Mouse (Mus musculus) heart, adult 2 months (tissue): ENCODE measurements around the gene Crot. TPM values are rescaled to one million over a fixed set of nuclear protein-coding genes. Genes with fewer than 3 reads are reported as not detected.

Experiments used
- DNase-seq, 2 experiments: peaks; one replicate each; pipeline ENCODE4 v3.0.0; 2021
- H3K27ac ChIP-seq: fragments of 200-600 bp; 2 replicates; pipeline ENCODE4 v1.8.1; 2022
- H3K27me3 ChIP-seq: fragments of 200-500 bp; 2 replicates; pipeline ENCODE4 v1.6.1; 2012; ENCODE audit warnings: mild to moderate bottlenecking, low read length, inconsistent platforms, mixed read lengths; ENCODE audit not compliant: control insufficient read depth, insufficient read depth
- H3K36me3 ChIP-seq: fragments of 200-500 bp; 2 replicates; pipeline ENCODE4 v1.6.1; 2012; ENCODE audit warnings: low read length, inconsistent platforms; ENCODE audit not compliant: control insufficient read depth, insufficient read depth
- H3K4me1 ChIP-seq: fragments of 200-500 bp; 2 replicates; pipeline ENCODE4 v1.6.1; 2011; ENCODE audit warnings: low read length; ENCODE audit not compliant: control insufficient read depth, insufficient read depth
- H3K4me3 ChIP-seq: fragments of 200-600 bp; 2 replicates; pipeline ENCODE4 v1.8.1; 2022
- H3K79me2 ChIP-seq: fragments of 200-500 bp; replicated peaks from 2 replicates; pipeline ENCODE4 v1.6.1; 2012; ENCODE audit warnings: mild to moderate bottlenecking, inconsistent platforms, low read length, moderate library complexity, mixed read lengths; ENCODE audit not compliant: control insufficient read depth, insufficient read depth
- H3K9ac ChIP-seq: fragments of 200-500 bp; 2 replicates; pipeline ENCODE4 v1.6.1; 2012; ENCODE audit warnings: low read depth, mild to moderate bottlenecking, control low read depth, inconsistent platforms, low read length, mixed read lengths
- CTCF ChIP-seq: fragments of 200-600 bp; IDR thresholded peaks from 2 replicates; pipeline ENCODE4 v1.8.1; 2022; ENCODE audit warnings: antibody characterized with exemption, mild to moderate bottlenecking, moderate library complexity
- EP300 ChIP-seq: fragments of 200-500 bp; IDR thresholded peaks from 2 replicates; pipeline ENCODE4 v1.6.1; 2011; ENCODE audit warnings: low read depth, low read length, control low read depth; ENCODE audit not compliant: insufficient read depth
- POLR2A ChIP-seq: fragments of 200-500 bp; IDR thresholded peaks from 2 replicates; pipeline ENCODE4 v1.6.1; 2011; ENCODE audit warnings: mild to moderate bottlenecking, low read depth, low read length, control low read depth; ENCODE audit not compliant: insufficient read depth
- WGBS: fragments of 180-500 bp; shearing (Covaris S2); methylation state at CpG from one replicate; pipeline ENCODE4 v1.1.7; 2018; 5-methylcytosine and 5-hydroxymethylcytosine counted together
- intact Hi-C: fragments of 180-260 bp; cut with DNase I; formaldehyde crosslinking; loops from one replicate; pipeline ENCODE4 v1.15.1; 2025
- polyA plus RNA-seq: library from polyadenylated mRNA; depleted of rRNA; stranded (reverse); fragments of >200 nt; gene quantifications from 2 replicates; pipeline ENCODE4 v1.2.3, GENCODE M21; 2012
- total RNA-seq, 2 experiments: library from RNA; stranded (reverse); gene quantifications; 2 replicates each; pipeline ENCODE4 v1.2.3; 2021

The Crot gene
- total and polyA plus RNA-seq, 3 experiments, result 8.6 to 21.6 (median 18.8) TPM

GRCm38 (mm10) chr5:8985470-8985869, 11.7 kb downstream of the Crot start:
- Histone ChIP-seq H3K27me3 (no peaks in the 10 kb centered on the region), H3K4me1 (no peaks in the 10 kb centered on the region), H3K9ac (no peak overlapping the region), H3K4me3 (no peak overlapping the region), H3K79me2 (no peaks in the 10 kb centered on the region), H3K27ac (no peak overlapping the region), H3K36me3 (peaks cover 2% of the 10 kb centered on the region; the same call in 1 of the 2 replicates)
- no peak for DNase-seq
- intact Hi-C loops, result no loop called here
- TF ChIP-seq EP300, result no peak
- WGBS, result 88% methylated on average over 3 of the region's 3 CpGs

- DNase-seq, result no peak
- no peaks in the 10 kb centered on the region for H3K4me1 ChIP-seq
- no peak overlapping the region for H3K4me3 ChIP-seq
- no peak overlapping the region for H3K27ac ChIP-seq
- intact Hi-C loops, result no loop called here
- H3K79me2 ChIP-seq, result no peaks in the 10 kb centered on the region
- peaks cover 3% of the 10 kb centered on the region; the same call in 1 of the 2 replicates for H3K36me3 ChIP-seq
- TF ChIP-seq EP300, result no peak
- no peak for TF ChIP-seq POLR2A
- TF ChIP-seq CTCF, result no peak
- no peaks in the 10 kb centered on the region for H3K27me3 ChIP-seq
- no peak overlapping the region for H3K9ac ChIP-seq
Observed at GRCm38 (mm10) chr5:8974721-8975120, 22.4 kb downstream of the Crot start.

GRCm38 (mm10) chr5:8972355-8972754, 24.8 kb downstream of the Crot start:
- Histone ChIP-seq H3K4me1 (no peaks in the 10 kb centered on the region), H3K9ac (no peak overlapping the region), H3K27ac (no peak overlapping the region), H3K4me3 (no peak overlapping the region), H3K36me3 (peaks cover 12% of the 10 kb centered on the region), H3K79me2 (no peaks in the 10 kb centered on the region), H3K27me3 (no peaks in the 10 kb centered on the region)
- TF ChIP-seq CTCF, result no peak
- no peak for TF ChIP-seq POLR2A
- TF ChIP-seq EP300, result no peak
- no peak for DNase-seq
- intact Hi-C loops, result no loop called here
- 96% methylated on average over 7 of the region's 7 CpGs for WGBS

- 77% methylated on average over 2 of the region's 2 CpGs for WGBS
- no peak overlapping the region for H3K9ac ChIP-seq
- H3K36me3 ChIP-seq, result peaks cover 12% of the 10 kb centered on the region
- TF ChIP-seq EP300 (no peak), CTCF (no peak), POLR2A (no peak)
- no peaks in the 10 kb centered on the region for H3K4me1 ChIP-seq
- intact Hi-C loops, result no loop called here
- H3K27me3 ChIP-seq, result no peaks in the 10 kb centered on the region
- H3K79me2 ChIP-seq, result no peaks in the 10 kb centered on the region
- no peak overlapping the region for H3K4me3 ChIP-seq
- no peak overlapping the region for H3K27ac ChIP-seq
- DNase-seq, result no peak
Observed at GRCm38 (mm10) chr5:8970694-8971093, 26.4 kb downstream of the Crot start.

- TF ChIP-seq EP300 (no peak), CTCF (no peak), POLR2A (no peak)
- Histone ChIP-seq H3K9ac (no peak overlapping the region), H3K4me3 (no peak overlapping the region), H3K27ac (no peak overlapping the region), H3K36me3 (peaks cover 6% of the 10 kb centered on the region), H3K27me3 (no peaks in the 10 kb centered on the region), H3K4me1 (no peaks in the 10 kb centered on the region), H3K79me2 (no peaks in the 10 kb centered on the region)
- DNase-seq, result no peak
- intact Hi-C loops, result no loop called here
- 92% methylated on average over 5 of the region's 5 CpGs for WGBS
Observed at GRCm38 (mm10) chr5:8964487-8964886, 32.6 kb downstream of the Crot start.

GRCm38 (mm10) chr5:8960534-8960933, 36.6 kb downstream of the Crot start:
- intact Hi-C loops, result no loop called here
- Histone ChIP-seq H3K27ac (no peak overlapping the region), H3K79me2 (no peaks in the 10 kb centered on the region), H3K27me3 (no peaks in the 10 kb centered on the region), H3K9ac (no peak overlapping the region), H3K4me1 (no peaks in the 10 kb centered on the region), H3K4me3 (no peak overlapping the region), H3K36me3 (no peaks in the 10 kb centered on the region; the same call in 1 of the 2 replicates)
- DNase-seq, result no peak
- WGBS, result 82% methylated on average over 4 of the region's 4 CpGs
- TF ChIP-seq CTCF, result no peak
- TF ChIP-seq EP300, result no peak
- TF ChIP-seq POLR2A, result no peak

- intact Hi-C loops, result no loop called here
- TF ChIP-seq POLR2A, result no peak
- no peak for TF ChIP-seq EP300
- no peak for TF ChIP-seq CTCF
- no peak overlapping the region for H3K9ac ChIP-seq
- H3K27ac ChIP-seq, result no peak overlapping the region
- H3K79me2 ChIP-seq, result no peaks in the 10 kb centered on the region
- no peaks in the 10 kb centered on the region for H3K27me3 ChIP-seq
- WGBS, result 86% methylated on average over 3 of the region's 3 CpGs
- H3K4me1 ChIP-seq, result no peaks in the 10 kb centered on the region
- no peaks in the 10 kb centered on the region; the same call in 1 of the 2 replicates for H3K36me3 ChIP-seq
- DNase-seq, result no peak
- H3K4me3 ChIP-seq, result no peak overlapping the region
Observed at GRCm38 (mm10) chr5:8955544-8955943, 41.6 kb downstream of the Crot start.
